Mouse (Mus musculus): Measurements from ENCODE around the gene Hoxd3.
A peak's percentile ranks its signal among the peaks of the same experiment; 100 is the strongest.

The Hoxd3 gene

GRCm38 (mm10) chr2:74691995-74692807 is 19.5 kb upstream of the Hoxd3 start:
- no peak for DNase-seq (ENCODE audit: low spot score in 2 of 2)

DNA sequence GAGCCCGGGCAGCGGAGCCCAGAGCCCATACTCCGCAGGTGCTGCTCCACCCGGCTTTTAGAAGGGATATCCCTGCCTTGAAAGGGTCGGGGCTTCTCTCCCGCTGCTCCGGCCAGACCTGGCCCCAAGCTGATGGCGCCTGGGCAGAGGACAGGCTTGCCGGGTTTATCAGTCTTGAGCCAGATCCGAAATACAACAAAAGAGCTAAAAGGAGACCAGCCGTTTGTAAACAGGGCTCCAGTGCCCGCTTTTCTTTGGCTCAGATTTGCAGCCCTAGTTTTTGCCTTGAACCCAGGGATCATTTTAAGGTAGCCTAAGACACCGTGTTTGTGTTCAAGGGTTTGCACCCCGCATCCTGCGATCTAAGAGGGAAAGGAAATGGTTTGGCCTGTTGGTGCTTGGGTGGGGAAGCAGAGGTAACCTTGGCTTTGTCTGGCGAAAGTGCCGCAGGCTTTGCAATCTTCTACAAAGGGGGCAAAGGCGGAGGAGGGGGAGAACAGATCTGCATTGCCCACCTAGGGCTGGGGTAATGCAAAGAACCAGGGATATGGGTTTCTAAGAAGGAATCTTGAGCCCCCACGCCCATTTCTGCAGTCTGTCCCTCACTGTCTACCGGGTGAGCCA is 18.8 kb upstream of the Hoxd3 start:
- no peak for DNase-seq (ENCODE audit: low spot score in 2 of 2)

DNA sequence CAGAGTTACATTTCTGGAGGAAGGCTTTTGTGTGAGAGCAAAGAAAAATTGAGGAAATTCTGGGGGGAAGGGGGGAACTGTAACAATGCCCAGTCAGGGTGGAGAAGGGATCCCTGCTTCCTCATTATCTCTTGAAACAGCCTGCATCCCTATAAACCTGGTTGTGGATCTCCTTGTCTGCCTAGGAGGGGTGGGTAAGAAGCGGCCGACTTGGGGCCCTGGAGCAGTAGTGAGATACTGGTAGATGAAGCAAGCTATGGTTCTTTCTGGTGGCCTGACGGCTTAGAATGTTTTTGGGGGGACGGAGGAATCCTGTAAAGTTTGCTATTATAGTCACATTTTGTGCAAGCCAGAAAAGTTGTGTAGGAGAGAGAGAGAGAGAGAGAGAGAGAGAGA is 18.3 kb upstream of the Hoxd3 start:
- DNase-seq (ENCODE audit: low spot score in 2 of 2), result no peak

- DNase-seq (ENCODE audit: low spot score in 2 of 2), result no peak
These were observed 17.7 kb upstream of the Hoxd3 start for GRCm38 (mm10) chr2:74694066-74694465.

DNA sequence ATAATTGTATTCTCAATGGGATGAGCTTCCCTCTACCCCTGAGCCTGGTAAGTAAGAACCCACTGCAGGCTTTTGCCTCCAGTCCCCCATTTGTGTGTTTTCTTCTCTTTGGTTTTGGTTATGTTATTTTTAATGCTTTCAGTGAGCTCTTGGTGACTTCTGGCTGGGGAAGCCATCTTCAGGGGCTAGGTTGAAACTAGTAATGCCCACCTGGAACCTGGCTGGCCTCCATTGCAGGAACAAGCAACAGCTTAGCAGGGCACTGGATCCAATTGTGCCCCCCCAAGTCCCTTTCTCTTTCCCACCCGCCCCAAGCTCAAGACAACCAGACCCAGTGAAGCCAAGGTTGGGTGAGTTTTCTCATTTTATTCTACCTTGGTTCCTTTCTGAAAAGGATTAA is 16.3 kb upstream of the Hoxd3 start:
- no peak for DNase-seq (ENCODE audit: low spot score in 2 of 2)

DNA sequence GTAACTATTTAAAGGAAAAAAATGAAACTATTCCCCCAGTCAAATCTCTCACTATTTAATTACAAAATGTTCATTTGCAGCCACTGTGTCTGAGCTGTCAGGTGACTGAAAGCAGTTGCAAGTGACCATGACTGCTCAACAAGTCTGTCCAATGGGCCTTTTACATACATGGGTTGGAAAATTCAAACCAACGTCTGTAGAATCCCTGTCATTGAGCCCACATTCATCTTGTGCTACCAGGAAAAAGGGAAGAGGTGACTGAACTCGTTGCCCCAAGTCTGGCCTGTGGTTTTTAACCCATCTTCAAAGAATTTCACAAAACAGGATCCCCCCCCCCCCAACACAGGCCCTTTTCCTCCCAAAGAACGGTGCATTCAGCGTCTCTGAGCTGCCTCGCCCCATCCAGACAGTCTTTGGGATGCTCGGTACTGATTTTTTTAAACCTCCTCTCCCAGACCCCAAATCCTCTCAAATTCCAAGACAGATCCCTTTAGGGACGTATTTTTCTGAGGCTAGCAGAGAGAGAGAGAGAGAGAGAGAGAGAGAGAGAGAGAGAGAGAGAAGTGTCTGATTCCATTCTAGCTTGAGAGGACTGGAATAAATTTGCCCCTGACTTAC is 15.8 kb upstream of the Hoxd3 start:
- no peak for DNase-seq (ENCODE audit: low spot score in 2 of 2)

DNA sequence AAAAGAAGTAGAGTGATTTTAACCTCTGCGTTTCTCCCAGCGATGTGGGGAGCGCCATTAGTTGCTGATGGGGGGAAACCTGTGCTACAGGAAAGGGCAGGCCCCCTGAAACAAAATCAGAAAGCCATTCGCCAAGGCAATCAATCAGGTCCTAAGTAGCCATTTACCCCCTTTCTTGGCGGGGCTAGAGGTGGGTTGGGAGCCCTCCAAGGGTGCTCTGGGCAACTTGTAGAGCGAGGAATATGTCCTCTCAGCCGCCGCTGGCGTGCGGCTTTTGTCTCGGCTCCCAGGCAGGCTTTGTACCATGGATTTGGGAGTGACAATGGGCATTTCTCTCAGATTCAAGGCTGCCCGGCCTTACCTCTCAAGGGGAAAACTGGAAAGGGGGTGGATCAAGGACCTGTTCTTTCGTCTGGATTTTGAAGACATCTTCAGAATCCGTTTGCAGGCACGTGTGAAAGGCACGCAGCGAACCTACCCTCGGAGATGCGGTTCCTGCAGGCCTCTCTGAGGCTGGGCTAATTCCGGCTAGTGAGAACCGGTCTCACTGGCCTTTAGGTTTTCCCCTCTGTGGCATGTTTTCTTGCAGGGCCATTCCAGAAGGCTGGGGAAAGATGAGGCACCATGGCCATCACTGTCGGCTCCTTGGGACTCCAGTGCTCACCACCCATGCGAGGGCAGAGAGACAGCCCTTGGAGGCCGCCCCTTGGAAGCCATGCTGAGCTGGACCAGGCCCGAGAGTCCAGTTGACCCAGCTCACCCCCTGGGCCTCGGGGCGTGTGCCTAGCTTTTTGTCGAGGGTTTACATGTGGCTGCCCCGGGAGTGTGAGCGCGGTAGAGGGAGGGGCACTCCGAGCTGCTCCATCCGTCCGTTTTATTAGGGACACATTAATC is 15.0 kb upstream of the Hoxd3 start:
- DNase-seq (ENCODE audit: low spot score in 2 of 2), result peak in 1 of 2 experiments; percentile 18

DNA sequence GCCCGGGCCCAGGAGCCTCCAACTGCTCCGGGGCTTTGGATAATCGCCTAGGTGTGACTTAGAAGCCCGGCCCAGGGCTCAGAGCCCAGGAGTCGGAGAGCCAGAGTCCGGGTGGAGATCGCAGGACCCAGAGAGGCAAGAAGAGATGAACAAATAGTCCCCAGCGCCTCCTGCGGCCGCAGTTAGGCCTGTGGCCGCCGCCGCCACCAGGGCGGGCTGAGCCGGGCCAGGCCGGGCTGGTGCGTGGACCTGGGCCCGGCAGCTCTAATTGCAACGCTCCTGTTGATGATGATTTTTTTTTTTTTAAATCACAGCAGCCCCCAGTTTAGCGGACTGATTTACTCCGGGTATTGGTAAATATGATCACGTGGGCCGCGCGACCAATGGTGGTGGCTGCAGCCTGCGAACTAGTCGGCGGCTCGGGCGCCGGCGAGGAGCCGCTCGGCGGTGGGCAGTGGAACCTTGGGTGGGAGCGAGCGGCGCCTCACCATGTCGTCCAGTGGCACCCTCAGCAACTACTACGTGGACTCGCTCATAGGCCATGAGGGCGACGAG is 14.1 kb upstream of the Hoxd3 start, which contains the start of gene Hoxd9:
TSS of gene Hoxd9 (plus strand) at position 161 of the 555 bp plus-strand sequence.
- peak in 1 of 2 experiments; percentile 74 for DNase-seq (ENCODE audit: low spot score in 2 of 2)

- peak in 1 of 2 experiments; percentile 42 for DNase-seq (ENCODE audit: low spot score in 2 of 2)
These were observed 13.3 kb upstream of the Hoxd3 start for GRCm38 (mm10) chr2:74698201-74699052.

DNA sequence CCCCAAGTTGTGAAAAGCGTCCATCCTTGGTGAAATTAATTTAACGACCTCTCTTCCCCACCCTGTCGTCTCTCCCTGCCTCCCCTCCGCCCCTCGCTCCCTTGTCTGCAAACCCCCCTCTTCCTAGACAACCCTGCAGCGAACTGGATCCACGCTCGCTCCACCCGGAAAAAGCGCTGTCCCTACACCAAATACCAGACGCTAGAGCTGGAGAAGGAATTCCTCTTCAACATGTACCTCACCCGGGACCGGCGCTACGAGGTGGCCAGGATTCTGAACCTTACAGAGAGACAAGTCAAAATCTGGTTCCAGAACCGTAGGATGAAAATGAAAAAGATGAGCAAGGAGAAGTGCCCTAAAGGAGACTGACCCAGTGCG is 12.7 kb upstream of the Hoxd3 start:
- no peak for DNase-seq (ENCODE audit: low spot score in 2 of 2)

- peak in 1 of 2 experiments; percentile 27 for DNase-seq (ENCODE audit: low spot score in 2 of 2)
These were observed 11.8 kb upstream of the Hoxd3 start for GRCm38 (mm10) chr2:74699664-74700545.

DNA sequence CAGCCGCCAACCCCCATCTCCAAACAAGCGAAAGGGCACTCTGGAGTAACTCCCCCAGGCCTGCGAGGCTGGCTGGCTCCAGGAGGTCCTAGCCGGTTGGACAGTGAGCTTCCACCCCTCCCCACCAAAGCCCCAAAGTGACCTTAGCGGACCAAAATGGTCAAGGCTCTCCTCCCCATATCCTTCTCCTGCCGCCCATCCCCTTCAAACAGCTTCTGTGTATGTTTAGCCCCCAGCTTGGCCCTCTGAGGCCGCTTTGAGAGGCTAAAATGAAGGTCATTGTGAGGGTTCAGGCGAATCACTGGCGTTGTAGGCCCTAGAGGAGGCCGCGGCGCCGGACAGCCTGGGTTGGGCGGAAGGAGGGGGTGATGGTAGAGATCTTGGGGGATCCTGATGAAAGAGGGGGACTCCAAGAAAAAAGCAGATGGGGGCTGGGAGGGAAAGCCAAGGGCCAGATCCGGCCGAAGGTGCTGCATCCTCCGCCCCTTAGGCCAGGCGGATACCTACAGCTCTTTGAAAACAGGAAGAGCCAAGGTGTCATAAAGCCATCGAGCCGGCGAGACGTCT is 11.1 kb upstream of the Hoxd3 start:
- peak in 1 of 2 experiments; percentile 27 for DNase-seq (ENCODE audit: low spot score in 2 of 2)

- DNase-seq (ENCODE audit: low spot score in 2 of 2), result peak in 1 of 2 experiments; percentile 85
These were observed 9.5 kb upstream of the Hoxd3 start for GRCm38 (mm10) chr2:74701949-74702819.

DNA sequence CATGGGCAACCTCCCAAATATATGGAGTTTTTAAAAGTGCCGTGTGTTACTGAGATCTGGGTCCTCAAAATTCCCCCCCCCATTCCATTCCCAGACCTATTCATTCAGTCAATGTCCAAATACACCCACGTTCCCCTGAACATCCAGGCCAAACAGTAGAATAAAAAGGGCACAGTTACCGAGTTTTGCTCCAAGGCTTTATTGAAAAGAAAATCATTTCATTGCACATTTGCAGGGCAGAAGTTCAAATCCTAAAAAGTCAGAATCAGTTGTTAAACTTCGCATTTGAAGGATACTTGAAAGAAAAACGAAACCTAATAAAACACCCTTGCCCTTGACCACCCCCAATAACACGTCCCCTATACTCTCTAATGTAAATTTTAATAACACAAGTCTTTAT is 8.9 kb upstream of the Hoxd3 start:
- DNase-seq (ENCODE audit: low spot score in 2 of 2), result no peak

DNA sequence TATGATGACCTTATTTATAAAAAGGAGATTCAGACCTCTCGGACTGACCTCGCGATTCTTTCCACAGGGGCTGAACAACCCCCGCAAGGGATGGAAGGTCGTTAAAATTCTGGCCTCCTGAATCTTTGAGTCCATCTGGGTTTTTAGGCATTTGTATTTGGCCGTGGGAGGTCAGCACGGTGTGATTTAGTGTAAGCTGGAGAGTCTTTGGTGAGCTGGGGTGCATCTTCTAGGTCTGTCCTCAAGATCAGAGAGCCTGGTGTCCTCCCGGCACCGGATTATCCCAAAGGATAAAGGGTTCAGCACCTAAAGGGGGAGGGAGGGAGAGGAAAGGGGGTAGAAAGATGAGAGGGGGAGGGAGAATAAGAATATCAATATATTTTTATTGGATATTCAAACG is 8.4 kb upstream of the Hoxd3 start:
- DNase-seq (ENCODE audit: low spot score in 2 of 2), result no peak

- DNase-seq (ENCODE audit: low spot score in 2 of 2), result no peak
These were observed 7.9 kb upstream of the Hoxd3 start for GRCm38 (mm10) chr2:74703720-74704392.

- peak; percentile 86 to 87 for DNase-seq (ENCODE audit: low spot score in 2 of 2)
These were observed 7.2 kb upstream of the Hoxd3 start, which contains the start of gene Hoxd8 for GRCm38 (mm10) chr2:74704393-74704998. Gene Hoxd8, plus strand, starts transcription at chr2:74704615.
